Mouse (Mus musculus) forebrain, embryonic 15.5 days (tissue): ENCODE measurements around the gene Kcnj6. TPM values are rescaled to one million over a fixed set of nuclear protein-coding genes. Genes with fewer than 3 reads are reported as not detected.

Experiments used
- ATAC-seq: fragments of 200-750 bp; cut with Nextera tagmentation; replicated peaks from 2 replicates; pipeline ENCODE4 v1.8.0; 2017; ENCODE audit warnings: mild to moderate bottlenecking, moderate TSS enrichment, moderate library complexity
- H3K27ac ChIP-seq: fragments of 300-500 bp; sonication (generic); replicated peaks from 2 replicates; pipeline ENCODE4 v1.5.1; 2015; ENCODE audit warnings: mild to moderate bottlenecking, inconsistent platforms
- H3K27me3 ChIP-seq: fragments of 300-500 bp; sonication (generic); 2 replicates; pipeline ENCODE4 v1.6.1; 2015; ENCODE audit warnings: inconsistent platforms
- H3K36me3 ChIP-seq: fragments of 300-500 bp; sonication (generic); 2 replicates; pipeline ENCODE4 v1.6.1; 2015; ENCODE audit warnings: mild to moderate bottlenecking, inconsistent platforms
- H3K4me1 ChIP-seq: fragments of 300-500 bp; sonication (generic); 2 replicates; pipeline ENCODE4 v1.6.1; 2015; ENCODE audit warnings: inconsistent platforms
- H3K4me2 ChIP-seq: fragments of 300-500 bp; sonication (generic); replicated peaks from 2 replicates; pipeline ENCODE4 v1.6.1; 2015; ENCODE audit warnings: mild to moderate bottlenecking, inconsistent platforms
- H3K4me3 ChIP-seq: fragments of 300-500 bp; sonication (generic); 2 replicates; pipeline ENCODE4 v1.5.1; 2015; ENCODE audit warnings: mild to moderate bottlenecking, inconsistent platforms
- H3K9ac ChIP-seq: fragments of 300-500 bp; sonication (generic); replicated peaks from 2 replicates; pipeline ENCODE4 v1.6.1; 2015; ENCODE audit warnings: mild to moderate bottlenecking, inconsistent platforms
- H3K9me3 ChIP-seq: fragments of 300-500 bp; sonication (generic); 2 replicates; pipeline ENCODE4 v1.6.1; 2016; ENCODE audit warnings: inconsistent platforms
- WGBS: fragments of 180-500 bp; shearing (Covaris S2); methylation state at CpG from one replicate; pipeline ENCODE4 v1.1.7; 2015; ENCODE audit warnings: mixed read lengths; 5-methylcytosine and 5-hydroxymethylcytosine counted together
- polyA plus RNA-seq: library from polyadenylated mRNA; unstranded; fragments of >200 nt; fragmentation: Nextera tagmentation; extraction: Ambion mirVana; gene quantifications from 2 replicates; pipeline ENCODE4 v1.2.1, GENCODE M21; 2015

The Kcnj6 gene
- polyA plus RNA-seq, 1 experiment from 2014 or later, result 1.7 TPM

DNA sequence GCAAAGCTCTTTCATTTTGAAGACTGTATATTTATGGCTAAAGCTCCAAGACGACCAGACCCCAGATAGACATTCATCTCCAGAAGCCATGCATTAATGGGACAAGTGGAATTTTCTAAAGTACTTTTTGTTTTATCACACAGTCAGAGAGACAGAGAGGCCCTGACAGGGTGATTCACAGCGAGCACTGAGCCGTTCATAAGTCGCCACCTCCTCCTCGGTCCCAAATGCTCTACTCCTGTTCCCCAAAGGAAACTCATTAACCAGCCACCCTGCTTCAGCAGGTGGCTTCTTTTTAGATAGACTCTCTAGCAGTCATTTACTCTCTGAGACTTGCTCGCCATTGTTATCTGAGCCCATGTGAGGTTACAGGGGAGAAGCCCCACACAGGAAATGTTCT is 72.1 kb downstream of the Kcnj6 start:
- Histone ChIP-seq H3K9ac (no peak overlapping the region), H3K36me3 (no peaks in the 10 kb centered on the region), H3K9me3 (no peaks in the 10 kb centered on the region), H3K4me1 (peaks cover 7% of the 10 kb centered on the region; the same call in 1 of the 2 replicates), H3K4me3 (no peak overlapping the region), H3K4me2 (no peak overlapping the region), H3K27ac (no peak overlapping the region), H3K27me3 (no peaks in the 10 kb centered on the region)
- 10% methylated on average over 6 of the region's 6 CpGs for whole genome bisulfite sequencing
- no peak for ATAC-seq

- H3K9me3 ChIP-seq, result no peaks in the 10 kb centered on the region
- ATAC-seq, result peak; percentile 76; the same call in 1 of the 2 replicates
- no peak overlapping the region for H3K4me2 ChIP-seq
- WGBS, result 8% methylated on average over 5 of the region's 5 CpGs
- H3K4me1 ChIP-seq, result peaks cover 5% of the 10 kb centered on the region
- no peaks in the 10 kb centered on the region for H3K36me3 ChIP-seq
- H3K9ac ChIP-seq, result no peak overlapping the region
- no peaks in the 10 kb centered on the region for H3K27me3 ChIP-seq
- 0 out of 2 replicates have a peak overlapping the region, but pooled peaks have one; percentile 1 for H3K27ac ChIP-seq
- H3K4me3 ChIP-seq, result no peak overlapping the region
Observed at GRCm38 (mm10) chr16:94919177-94919576, 78.3 kb downstream of the Kcnj6 start.

GRCm38 (mm10) chr16:94906026-94906425 is 91.5 kb downstream of the Kcnj6 start:
- Histone ChIP-seq H3K9ac (no peak overlapping the region), H3K4me1 (no peaks in the 10 kb centered on the region), H3K27ac (no peak overlapping the region), H3K4me3 (no peak overlapping the region), H3K9me3 (no peaks in the 10 kb centered on the region), H3K36me3 (no peaks in the 10 kb centered on the region), H3K27me3 (no peaks in the 10 kb centered on the region), H3K4me2 (no peak overlapping the region)
- no peak for ATAC-seq
- WGBS, result 92% methylated on average over 4 of the region's 4 CpGs

DNA sequence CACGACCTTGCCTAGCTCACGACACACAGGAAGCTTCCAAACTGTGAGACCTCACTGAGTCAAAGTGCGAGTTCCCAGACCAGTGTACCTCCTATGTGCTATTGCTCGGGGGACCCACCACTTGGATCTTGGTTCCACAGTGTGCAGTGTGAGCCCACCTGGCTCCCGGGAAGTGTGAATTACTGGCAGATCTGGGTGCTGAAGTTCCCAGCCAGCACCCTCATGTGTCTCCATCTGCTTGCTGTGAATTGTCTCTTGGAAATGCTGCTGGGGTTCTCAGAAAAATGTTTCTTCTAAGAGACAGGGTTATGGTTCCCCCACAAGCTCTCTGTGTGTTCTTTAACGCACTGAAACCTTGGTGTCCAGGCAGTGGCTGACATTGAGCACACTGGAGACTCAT is 98.7 kb downstream of the Kcnj6 start:
- H3K4me2 ChIP-seq, result no peak overlapping the region
- no peaks in the 10 kb centered on the region for H3K27me3 ChIP-seq
- no peak overlapping the region for H3K4me3 ChIP-seq
- no peak overlapping the region for H3K9ac ChIP-seq
- H3K36me3 ChIP-seq, result no peaks in the 10 kb centered on the region
- H3K4me1 ChIP-seq, result no peaks in the 10 kb centered on the region
- no peak for ATAC-seq
- H3K27ac ChIP-seq, result no peak overlapping the region
- H3K9me3 ChIP-seq, result no peaks in the 10 kb centered on the region
- 83% methylated on average over 6 of the region's 6 CpGs for WGBS

- Histone ChIP-seq H3K27ac (no peak overlapping the region), H3K4me1 (peaks cover 5% of the 10 kb centered on the region), H3K36me3 (no peaks in the 10 kb centered on the region), H3K4me3 (no peak overlapping the region), H3K4me2 (no peak overlapping the region), H3K9ac (no peak overlapping the region), H3K9me3 (no peaks in the 10 kb centered on the region), H3K27me3 (no peaks in the 10 kb centered on the region)
- ATAC-seq, result no peak
- 93% methylated on average over 4 of the region's 4 CpGs for WGBS
Observed at GRCm38 (mm10) chr16:94892162-94892650, 105.3 kb downstream of the Kcnj6 start.

- ATAC-seq, result no peak
- H3K4me2 ChIP-seq, result no peak overlapping the region
- 85% methylated on average over 6 of the region's 6 CpGs for WGBS
- no peak overlapping the region for H3K9ac ChIP-seq
- H3K27ac ChIP-seq, result no peak overlapping the region
- no peaks in the 10 kb centered on the region for H3K27me3 ChIP-seq
- H3K4me1 ChIP-seq, result peaks cover 5% of the 10 kb centered on the region
- no peaks in the 10 kb centered on the region for H3K36me3 ChIP-seq
- H3K4me3 ChIP-seq, result no peak overlapping the region
- H3K9me3 ChIP-seq, result no peaks in the 10 kb centered on the region
Observed at GRCm38 (mm10) chr16:94890581-94890980, 106.9 kb downstream of the Kcnj6 start.

GRCm38 (mm10) chr16:94890056-94890455 is 107.4 kb downstream of the Kcnj6 start:
- H3K36me3 ChIP-seq, result no peaks in the 10 kb centered on the region
- H3K4me2 ChIP-seq, result no peak overlapping the region
- H3K4me1 ChIP-seq, result peaks cover 10% of the 10 kb centered on the region
- no peak for ATAC-seq
- H3K27ac ChIP-seq, result no peak overlapping the region
- no peaks in the 10 kb centered on the region for H3K9me3 ChIP-seq
- no peaks in the 10 kb centered on the region for H3K27me3 ChIP-seq
- no peak overlapping the region for H3K4me3 ChIP-seq
- 31% methylated on average over 2 of the region's 2 CpGs for WGBS
- H3K9ac ChIP-seq, result no peak overlapping the region

DNA sequence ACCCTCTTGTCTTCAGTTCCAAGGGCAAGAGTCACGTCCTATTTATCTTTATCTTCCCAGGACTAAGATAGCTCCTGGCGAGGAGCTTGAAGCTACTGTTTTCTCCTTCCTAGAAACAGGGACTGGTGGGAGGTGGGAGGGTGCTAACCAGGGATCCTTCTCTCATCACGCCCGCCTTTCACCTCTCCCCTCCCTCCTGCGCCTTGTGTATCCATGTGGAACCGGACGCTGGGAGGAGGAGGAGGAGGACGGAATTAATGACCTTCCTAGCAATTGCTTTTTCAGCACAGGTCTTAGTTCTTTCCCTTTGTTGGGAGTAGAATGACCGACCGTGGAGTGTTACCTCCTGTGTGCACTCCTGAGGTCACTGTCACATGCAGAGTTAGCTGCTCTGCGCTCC is 108.9 kb downstream of the Kcnj6 start:
- H3K4me1 ChIP-seq, result peaks cover 12% of the 10 kb centered on the region
- 66% methylated on average over 11 of the region's 11 CpGs for WGBS
- no peaks in the 10 kb centered on the region for H3K36me3 ChIP-seq
- no peak overlapping the region for H3K4me3 ChIP-seq
- no peak overlapping the region for H3K27ac ChIP-seq
- no peak overlapping the region for H3K9ac ChIP-seq
- ATAC-seq, result no peak
- H3K4me2 ChIP-seq, result no peak overlapping the region
- no peaks in the 10 kb centered on the region for H3K27me3 ChIP-seq
- H3K9me3 ChIP-seq, result no peaks in the 10 kb centered on the region

- H3K9me3 ChIP-seq, result no peaks in the 10 kb centered on the region
- no peaks in the 10 kb centered on the region for H3K36me3 ChIP-seq
- no peak overlapping the region for H3K27ac ChIP-seq
- WGBS, result 73% methylated on average over 7 of the region's 7 CpGs
- no peaks in the 10 kb centered on the region for H3K27me3 ChIP-seq
- H3K4me2 ChIP-seq, result no peak overlapping the region
- H3K4me3 ChIP-seq, result no peak overlapping the region
- no peak for ATAC-seq
- H3K9ac ChIP-seq, result no peak overlapping the region
- H3K4me1 ChIP-seq, result peaks cover 15% of the 10 kb centered on the region
Observed at GRCm38 (mm10) chr16:94886398-94886797, 111.1 kb downstream of the Kcnj6 start.

- 53% methylated on average over 7 of the region's 7 CpGs for WGBS
- no peaks in the 10 kb centered on the region for H3K36me3 ChIP-seq
- peak; percentile 80 for ATAC-seq
Observed at GRCm38 (mm10) chr16:94885062-94885461, 112.4 kb downstream of the Kcnj6 start.

DNA sequence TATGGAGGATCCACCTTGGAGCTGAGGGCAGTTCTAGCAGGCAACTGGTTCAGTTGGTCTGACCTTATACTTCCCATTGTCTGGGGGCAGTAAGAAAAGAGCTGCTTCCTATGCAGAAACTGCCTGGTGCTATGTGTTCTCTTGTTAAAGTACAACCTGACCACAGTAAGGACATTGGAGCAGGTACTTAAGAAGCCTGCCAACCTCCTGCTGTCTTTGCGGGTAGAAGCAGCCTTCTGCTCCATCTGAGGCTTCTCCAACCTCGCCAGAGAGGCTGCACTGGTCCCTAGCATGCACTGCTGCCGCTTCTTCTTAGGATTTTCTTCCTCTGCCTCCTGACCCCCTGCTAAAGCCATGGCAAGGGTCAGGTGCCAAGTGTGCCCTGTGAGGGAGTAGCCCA is 113.6 kb downstream of the Kcnj6 start:
- no peak overlapping the region for H3K27ac ChIP-seq

More at GRCm38 (mm10) chr16:94885062-94885461, 112.4 kb downstream of the Kcnj6 start:
- Histone ChIP-seq H3K4me2 (no peak overlapping the region), H3K9me3 (no peaks in the 10 kb centered on the region), H3K9ac (no peak overlapping the region), H3K4me3 (no peak overlapping the region), H3K4me1 (peaks cover 11% of the 10 kb centered on the region; the same call in 1 of the 2 replicates), H3K27ac (no peak overlapping the region), H3K27me3 (no peaks in the 10 kb centered on the region)

DNA sequence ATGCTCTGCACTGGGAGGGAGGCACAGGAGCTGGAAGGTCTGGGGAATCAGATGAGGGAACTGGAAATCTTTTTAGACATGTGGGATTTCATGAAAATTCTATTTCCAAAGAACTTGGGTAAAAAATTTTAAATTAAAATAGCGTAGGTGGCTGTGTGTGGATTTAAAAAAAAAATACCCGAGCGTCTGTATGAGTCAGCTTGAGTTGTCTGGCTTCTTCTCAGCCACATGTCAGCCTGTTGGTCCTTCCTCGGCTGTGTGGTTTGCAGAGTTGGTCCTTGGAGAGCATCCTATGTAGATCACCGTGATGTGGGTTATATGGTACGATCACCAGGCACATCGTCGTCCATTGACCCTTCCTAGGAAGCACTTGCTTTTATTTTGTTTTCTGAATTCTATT is 114.3 kb downstream of the Kcnj6 start:
- WGBS, result 83% methylated on average over 8 of the region's 8 CpGs
- no peak overlapping the region for H3K4me3 ChIP-seq
- H3K4me2 ChIP-seq, result no peak overlapping the region
- no peak for ATAC-seq
- H3K27ac ChIP-seq, result no peak overlapping the region
- H3K27me3 ChIP-seq, result no peaks in the 10 kb centered on the region
- no peak overlapping the region for H3K9ac ChIP-seq
- H3K4me1 ChIP-seq, result peaks cover 10% of the 10 kb centered on the region; the same call in 1 of the 2 replicates
- H3K9me3 ChIP-seq, result no peaks in the 10 kb centered on the region
- H3K36me3 ChIP-seq, result no peaks in the 10 kb centered on the region

More for the DNA sequence above, 113.6 kb downstream of the Kcnj6 start:
- Histone ChIP-seq H3K4me3 (no peak overlapping the region), H3K4me2 (no peak overlapping the region), H3K36me3 (no peaks in the 10 kb centered on the region), H3K4me1 (peaks cover 10% of the 10 kb centered on the region; the same call in 1 of the 2 replicates), H3K27me3 (no peaks in the 10 kb centered on the region), H3K9me3 (no peaks in the 10 kb centered on the region), H3K9ac (no peak overlapping the region)
- 86% methylated on average over 3 of the region's 3 CpGs for WGBS
- ATAC-seq, result no peak

DNA sequence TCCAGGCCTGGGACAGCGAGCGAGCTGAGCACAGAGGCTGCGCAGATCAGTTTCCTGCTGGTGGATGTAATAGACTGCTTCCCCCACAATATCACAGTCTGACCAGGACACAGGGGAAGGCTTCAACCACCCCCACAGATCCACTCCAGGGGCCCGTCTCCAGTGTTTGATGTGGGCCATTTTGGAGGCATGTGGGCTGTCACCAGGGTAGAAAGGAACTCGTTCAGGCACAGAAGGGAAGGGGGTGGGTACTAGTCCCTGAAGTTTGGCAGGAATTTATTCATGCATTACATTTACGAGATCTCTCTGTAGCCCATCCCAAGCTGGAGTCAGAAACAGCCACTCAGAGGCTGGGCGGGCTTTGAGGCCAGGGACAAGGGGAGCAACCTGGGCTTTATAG is 115.4 kb downstream of the Kcnj6 start:
- no peak overlapping the region for H3K4me2 ChIP-seq
- peaks cover 10% of the 10 kb centered on the region; the same call in 1 of the 2 replicates for H3K4me1 ChIP-seq
- H3K4me3 ChIP-seq, result no peak overlapping the region
- no peaks in the 10 kb centered on the region for H3K9me3 ChIP-seq
- 63% methylated on average over 7 of the region's 7 CpGs for WGBS
- no peaks in the 10 kb centered on the region for H3K36me3 ChIP-seq
- H3K27ac ChIP-seq, result no peak overlapping the region
- H3K9ac ChIP-seq, result no peak overlapping the region
- no peak for ATAC-seq
- H3K27me3 ChIP-seq, result no peaks in the 10 kb centered on the region
